Mouse (Mus musculus) cortical plate, adult 2 months (tissue): ENCODE data around the gene Prkrip1. TPM values are rescaled to one million over a fixed set of nuclear protein-coding genes. Genes with fewer than 3 reads are reported as not detected.
A peak's percentile ranks its signal among the peaks of the same experiment; 100 is the strongest.

Experiments used
- H3K27ac ChIP-seq: fragments of 200-500 bp; 2 replicates; pipeline ENCODE4 v1.5.1; 2012; ENCODE audit warnings: low read length, control low read depth, inconsistent platforms; ENCODE audit not compliant: insufficient read depth
- H3K4me1 ChIP-seq: fragments of 200-500 bp; 2 replicates; pipeline ENCODE4 v1.6.1; 2011; ENCODE audit warnings: low read length; ENCODE audit not compliant: control insufficient read depth, insufficient read depth
- H3K4me3 ChIP-seq: fragments of 200-500 bp; 2 replicates; pipeline ENCODE4 v1.5.1; 2011; ENCODE audit warnings: mild to moderate bottlenecking, low read length, control low read depth; ENCODE audit not compliant: insufficient read depth
- CTCF ChIP-seq: fragments of 200-500 bp; IDR thresholded peaks from 2 replicates; pipeline ENCODE4 v1.5.1; 2011; ENCODE audit warnings: mild to moderate bottlenecking, control low read depth, low read length; ENCODE audit not compliant: insufficient read depth; ENCODE audit errors: extremely low read depth
- POLR2A ChIP-seq: fragments of 200-500 bp; IDR thresholded peaks from 2 replicates; pipeline ENCODE4 v1.6.1; 2011; ENCODE audit warnings: mild to moderate bottlenecking, low read length, control low read depth; ENCODE audit not compliant: insufficient read depth; ENCODE audit errors: extremely low read depth
- polyA plus RNA-seq: library from polyadenylated mRNA; depleted of rRNA; stranded (reverse); fragments of >200 nt; gene quantifications from 2 replicates; pipeline ENCODE4 v1.2.3, GENCODE M21; 2012

Gene Prkrip1
- polyA plus RNA-seq, 1 experiment: 35.0 TPM

- Histone ChIP-seq H3K27ac (no peak overlapping the region), H3K4me3 (no peak overlapping the region), H3K4me1 (peaks cover 6% of the 10 kb centered on the region)
- TF ChIP-seq CTCF (no peak), POLR2A (no peak)
These were observed 16.7 kb downstream of the Prkrip1 start for GRCm38 (mm10) chr5:136182049-136182448.

- no peak for TF ChIP-seq CTCF
- no peak for TF ChIP-seq POLR2A
- Histone ChIP-seq H3K4me1 (peaks cover 6% of the 10 kb centered on the region), H3K27ac (no peak overlapping the region), H3K4me3 (no peak overlapping the region)
These were observed 17.6 kb downstream of the Prkrip1 start for GRCm38 (mm10) chr5:136181197-136181596.

- Histone ChIP-seq H3K4me1 (peaks cover 6% of the 10 kb centered on the region), H3K4me3 (no peak overlapping the region), H3K27ac (no peak overlapping the region)
- TF ChIP-seq POLR2A (no peak), CTCF (no peak)
These were observed 19.2 kb downstream of the Prkrip1 start for GRCm38 (mm10) chr5:136179594-136179993.

DNA sequence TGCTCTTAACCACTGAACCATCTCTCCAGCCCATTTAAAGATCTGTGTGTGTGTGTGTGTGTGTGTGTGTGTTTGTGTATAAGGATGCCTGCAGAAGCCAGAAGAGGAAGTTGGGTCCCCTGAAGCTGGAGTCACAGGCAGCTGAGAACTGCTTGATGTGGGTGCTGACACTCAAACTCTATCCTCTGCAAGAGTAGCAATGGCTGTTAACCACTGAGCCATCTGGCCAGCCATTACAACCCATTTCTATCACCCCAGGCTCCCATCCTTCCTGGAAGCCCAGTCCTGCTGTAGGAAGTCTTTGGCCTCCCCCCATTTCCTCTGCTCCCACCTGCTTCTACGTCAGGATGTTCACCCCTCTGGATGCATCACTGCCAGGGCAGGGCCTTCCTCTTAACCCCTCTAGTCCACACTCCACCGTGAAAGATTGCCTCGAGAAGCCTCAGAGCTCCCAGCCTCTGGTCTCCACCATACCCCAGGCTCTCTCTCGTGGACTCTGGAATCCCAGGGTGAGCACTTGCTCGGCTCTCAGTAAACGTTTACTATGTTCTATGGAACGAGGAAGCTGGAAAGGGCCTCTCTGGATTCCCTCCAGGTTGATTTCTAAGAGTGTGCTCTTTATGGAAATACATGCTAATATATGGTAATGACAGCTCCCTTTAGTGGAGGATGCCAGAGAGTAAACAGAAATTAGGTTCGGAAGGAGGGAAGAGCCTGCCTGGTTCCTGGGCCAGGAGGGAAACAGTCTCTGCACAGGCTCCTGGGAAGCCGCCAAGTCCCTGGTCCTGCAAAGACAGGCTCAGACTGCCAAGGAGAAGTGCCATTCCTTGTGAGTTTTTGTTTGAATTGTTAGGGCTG, 24.9 kb downstream of the Prkrip1 start:
- Histone ChIP-seq H3K4me3 (no peak overlapping the region), H3K4me1 (no peaks in the 10 kb centered on the region), H3K27ac (no peak overlapping the region)
- TF ChIP-seq POLR2A: no peak
- no peak for TF ChIP-seq CTCF

DNA sequence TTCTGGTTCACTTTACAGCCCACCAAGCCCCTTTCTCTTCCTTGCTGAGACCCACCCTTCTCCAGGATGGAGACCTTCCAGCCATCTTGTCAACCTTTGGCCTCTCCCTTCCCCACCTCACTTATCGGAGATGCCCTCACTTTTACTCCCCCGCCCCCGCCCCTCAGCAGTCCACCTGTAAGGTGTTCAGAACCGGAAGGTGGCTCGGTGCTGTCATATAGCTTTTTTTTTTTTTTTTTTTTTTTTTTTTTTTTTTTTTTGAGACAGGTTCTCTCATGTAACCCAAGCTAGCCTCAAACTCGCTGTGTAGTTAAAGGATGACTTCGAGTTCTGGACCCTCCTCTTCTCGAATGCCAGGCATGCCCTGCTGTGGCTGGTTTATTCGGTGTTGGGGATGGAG, 25.8 kb downstream of the Prkrip1 start:
- no peaks in the 10 kb centered on the region for H3K4me1 ChIP-seq
- H3K27ac ChIP-seq: no peak overlapping the region
- H3K4me3 ChIP-seq: no peak overlapping the region
- TF ChIP-seq POLR2A (no peak), CTCF (no peak)

DNA sequence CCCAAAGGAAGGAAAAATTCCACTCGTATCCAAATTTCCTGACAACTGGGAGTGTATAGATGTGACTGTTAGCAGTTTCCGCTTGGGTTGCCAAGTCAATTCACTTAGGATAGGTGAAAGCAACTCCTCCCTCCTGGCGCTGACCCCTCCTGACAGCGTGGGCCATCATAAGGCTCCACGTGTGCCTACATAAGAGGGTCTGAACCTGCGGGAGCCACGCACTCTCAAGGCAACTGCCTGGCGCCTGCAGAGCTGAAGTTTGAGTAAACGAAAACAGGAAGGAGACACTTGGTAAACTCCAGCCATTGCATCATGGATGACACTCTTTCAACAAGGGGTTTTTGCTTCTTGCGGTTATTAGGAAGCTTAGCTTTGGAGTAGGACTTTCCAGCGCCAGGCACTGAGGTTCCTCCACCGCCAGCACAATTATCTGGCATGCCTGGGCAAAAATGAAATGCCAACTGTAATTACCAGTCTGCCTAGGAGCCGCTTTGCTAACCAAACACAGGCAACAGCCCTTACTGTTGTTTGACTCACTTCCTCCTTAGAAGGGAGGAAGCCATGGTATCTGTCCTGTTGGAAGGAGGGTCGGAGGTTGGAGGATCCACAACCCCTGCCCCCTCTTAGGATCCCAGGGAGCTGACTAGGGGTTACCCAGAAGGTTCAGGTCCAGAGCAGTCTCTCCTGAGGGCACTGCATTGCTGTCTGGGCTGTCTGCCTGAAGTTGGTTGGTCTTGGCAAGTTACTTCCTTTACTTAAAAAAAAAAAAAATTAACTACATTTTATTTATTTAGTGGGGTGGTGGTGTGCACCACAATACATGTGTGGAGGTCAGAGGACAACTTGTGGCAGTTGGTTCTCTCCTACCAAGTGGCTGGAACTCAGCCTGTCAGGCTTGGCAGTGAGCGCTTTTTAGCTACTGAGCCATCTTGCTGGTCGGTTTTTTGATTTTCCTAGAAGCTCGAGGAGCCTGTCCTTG, 27.1 kb downstream of the Prkrip1 start:
- TF ChIP-seq CTCF: no peak
- TF ChIP-seq POLR2A: no peak
- H3K4me1 ChIP-seq: no peaks in the 10 kb centered on the region
- H3K4me3 ChIP-seq: peak overlapping the region; percentile 48; the same call in 1 of the 2 replicates
- H3K27ac ChIP-seq: no peak overlapping the region

GRCm38 (mm10) chr5:136170512-136171362, 28.0 kb downstream of the Prkrip1 start, which contains the start of gene Orai2:
Gene Orai2 (minus strand): TSS chr5:136170713.
- TF ChIP-seq CTCF (no peak), POLR2A (peak; percentile 33; the same call in 1 of the 2 replicates)
- H3K27ac ChIP-seq: 0 out of 2 replicates have a peak within 1 kb of the TSS, but pooled peaks have one; percentile 4
- H3K4me3 ChIP-seq: peak within 1 kb of the TSS; percentile 48
- no peaks in the 10 kb centered on the region for H3K4me1 ChIP-seq

- no peaks in the 10 kb centered on the region for H3K4me1 ChIP-seq
- TF ChIP-seq CTCF (no peak), POLR2A (no peak)
- peak overlapping the region; percentile 48 for H3K4me3 ChIP-seq
- H3K27ac ChIP-seq: no peak overlapping the region
These were observed 28.9 kb downstream of the Prkrip1 start for GRCm38 (mm10) chr5:136169626-136170511.
